Mouse (Mus musculus) layer of hippocampus, postnatal 25 days (tissue): Measurements from ENCODE around the gene Krt28. TPM values are rescaled to one million over a fixed set of nuclear protein-coding genes. Genes with fewer than 3 reads are reported as not detected.

ENCODE experiments used
- DNase-seq, 2 experiments: peaks; one replicate each; pipeline ENCODE4 v3.0.0; 2022; ENCODE audit warnings: mixed read lengths in 2 of 2, low spot score in 1 of 2; ENCODE audit errors: extremely low spot score in 1 of 2
- total RNA-seq, 2 experiments: library from RNA; stranded (reverse); gene quantifications; 2 replicates each; pipeline ENCODE4 v1.2.3; 2021

Gene Krt28
- under 1 TPM; 0.21 to 0.49 TPM for total RNA-seq

DNA sequence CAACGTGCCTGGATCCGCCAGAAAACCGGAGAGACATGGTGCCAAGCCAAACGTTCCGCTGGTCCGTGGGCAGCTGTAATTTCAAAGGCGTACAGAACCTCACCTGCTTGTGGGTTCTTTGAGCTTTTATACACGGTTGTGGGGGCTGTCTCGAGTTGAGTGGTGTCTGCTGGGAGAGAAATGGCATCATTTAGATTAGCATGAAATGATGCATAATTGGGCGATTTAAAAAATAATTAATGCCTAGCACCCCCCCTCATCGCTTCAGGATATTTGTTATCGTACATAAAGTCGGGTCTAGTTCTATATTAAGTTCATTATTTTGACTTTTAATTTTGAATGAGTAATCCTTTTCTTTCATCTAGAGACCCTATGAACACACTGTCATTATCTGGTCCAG is at the start of gene Krt28:
Krt28 (minus strand) TSS at position 101 of the 400 bp plus-strand sequence.
- no peak for DNase-seq

GRCm38 (mm10) chr11:99422159-99422558 is 47.5 kb upstream of the Krt28 start, which contains the start of gene Krt12:
Krt12 (minus strand) TSS chr11:99422259.
- DNase-seq = no peak

DNA sequence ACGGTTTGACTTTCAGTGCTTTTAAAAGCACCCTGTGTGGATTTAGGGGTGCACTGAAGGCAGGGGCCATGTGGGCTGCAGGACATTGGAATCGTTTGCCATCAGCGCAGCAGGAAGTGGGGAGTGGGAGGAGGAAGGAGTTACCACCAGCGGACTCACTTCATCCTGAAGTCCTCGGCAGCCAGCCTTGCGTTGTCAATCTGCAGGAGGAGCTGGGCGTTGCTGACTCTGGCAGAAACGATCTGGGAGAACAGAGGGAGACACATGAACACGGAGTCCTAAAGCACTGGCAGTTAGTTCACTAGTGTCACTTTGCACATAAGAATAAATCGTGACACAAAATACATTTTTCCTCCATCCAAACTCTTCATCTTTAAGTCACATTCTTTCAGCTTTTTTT is 45.9 kb upstream of the Krt28 start:
- no peak for DNase-seq

- no peak for DNase-seq
These were observed 43.1 kb upstream of the Krt28 start for GRCm38 (mm10) chr11:99417819-99418218.

DNA sequence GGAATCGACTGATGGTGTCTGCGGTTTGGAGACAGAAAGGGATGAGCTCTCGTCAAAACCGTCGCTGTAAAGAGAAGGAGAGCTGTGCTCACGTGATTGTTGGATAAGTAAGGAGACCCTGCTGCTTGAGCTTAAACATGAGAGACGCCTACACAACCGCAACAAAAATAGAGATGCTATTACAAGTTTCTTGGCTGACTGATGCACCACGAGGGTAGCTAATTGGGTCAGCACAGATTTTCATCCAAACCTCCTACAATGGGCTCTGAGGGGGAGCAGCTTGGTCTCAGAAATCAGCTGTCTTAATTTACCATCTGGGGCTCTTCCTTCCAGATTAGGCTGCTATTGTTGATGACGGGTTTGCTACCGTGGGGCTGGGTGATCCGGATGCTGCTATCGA is 42.2 kb upstream of the Krt28 start:
- DNase-seq = no peak

- DNase-seq = no peak
These were observed 39.9 kb upstream of the Krt28 start for GRCm38 (mm10) chr11:99414463-99415147.

GRCm38 (mm10) chr11:99413247-99413646 is 38.5 kb upstream of the Krt28 start:
- DNase-seq = peak in 1 of 2 experiments; percentile 59

DNA sequence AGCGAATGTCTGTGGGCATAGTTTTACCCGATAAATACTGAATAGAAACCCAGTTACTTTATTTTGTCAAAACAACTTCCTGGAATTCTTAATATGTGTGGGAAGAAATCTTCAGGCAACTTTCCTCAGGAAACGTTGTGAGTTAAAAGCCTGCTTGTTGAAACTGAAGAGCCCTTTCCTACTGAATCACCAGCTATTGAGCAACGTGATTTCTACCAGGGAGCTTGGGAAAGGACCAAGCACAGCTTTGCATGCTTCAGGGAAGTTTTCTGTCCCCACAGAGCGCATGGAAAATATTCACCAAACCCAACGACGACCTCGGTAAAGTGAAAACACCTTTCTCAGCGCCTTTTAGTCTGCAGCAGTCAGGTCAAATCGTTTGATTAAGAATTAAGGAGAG is 31.5 kb upstream of the Krt28 start:
- DNase-seq = no peak

DNA sequence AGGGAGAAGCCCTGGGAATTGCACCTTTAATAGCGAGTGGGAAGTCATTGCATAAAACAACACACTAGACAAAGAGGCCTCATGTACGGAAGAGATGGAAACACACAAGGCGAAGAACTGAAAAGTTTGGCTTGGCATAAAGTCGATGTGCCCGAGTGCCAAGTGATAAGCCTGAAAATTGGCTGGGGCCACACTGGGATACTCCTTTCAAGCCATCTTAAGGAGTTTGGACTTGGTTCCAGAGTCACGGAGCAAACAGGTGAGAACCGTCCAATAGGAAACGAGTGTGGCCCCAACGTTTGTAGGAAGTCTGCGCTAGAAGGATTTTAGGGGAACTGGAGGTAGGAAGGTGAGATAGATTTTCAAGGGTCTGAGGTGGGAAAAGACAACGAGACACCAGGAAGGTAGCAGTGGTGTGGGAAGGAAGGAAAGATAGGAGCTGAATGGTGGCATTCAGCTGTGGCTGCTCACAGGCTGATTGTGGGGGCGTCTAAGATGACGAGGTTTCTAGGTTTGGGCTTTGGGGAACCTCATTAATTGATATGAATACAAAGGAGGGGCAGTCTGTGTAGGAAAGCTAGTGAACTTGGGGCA is 25.4 kb upstream of the Krt28 start:
- DNase-seq = no peak

DNA sequence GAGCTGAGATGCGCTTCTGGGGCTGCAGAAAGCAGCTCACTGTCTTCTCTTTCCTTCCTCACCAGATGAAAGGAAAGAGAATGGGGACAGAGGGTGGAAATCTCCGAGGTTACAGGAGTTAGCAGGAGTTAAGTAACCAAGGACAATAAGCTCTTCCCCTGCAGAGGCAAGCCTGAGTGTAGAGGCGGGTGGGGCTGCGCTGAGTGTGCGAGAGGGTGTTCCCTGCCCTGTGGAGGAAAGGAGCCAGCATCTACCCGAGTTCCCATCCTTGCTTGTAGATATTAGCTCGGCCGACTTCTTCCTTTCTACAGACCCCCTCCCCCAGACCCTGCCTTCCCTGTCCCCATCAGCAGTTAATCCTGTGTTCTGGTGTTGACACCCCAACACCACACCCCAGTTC is 24.1 kb upstream of the Krt28 start:
- no peak for DNase-seq

- no peak for DNase-seq
These were observed 23.4 kb upstream of the Krt28 start for GRCm38 (mm10) chr11:99398084-99398483.

- no peak for DNase-seq
These were observed 22.0 kb upstream of the Krt28 start for GRCm38 (mm10) chr11:99396661-99397060.

DNA sequence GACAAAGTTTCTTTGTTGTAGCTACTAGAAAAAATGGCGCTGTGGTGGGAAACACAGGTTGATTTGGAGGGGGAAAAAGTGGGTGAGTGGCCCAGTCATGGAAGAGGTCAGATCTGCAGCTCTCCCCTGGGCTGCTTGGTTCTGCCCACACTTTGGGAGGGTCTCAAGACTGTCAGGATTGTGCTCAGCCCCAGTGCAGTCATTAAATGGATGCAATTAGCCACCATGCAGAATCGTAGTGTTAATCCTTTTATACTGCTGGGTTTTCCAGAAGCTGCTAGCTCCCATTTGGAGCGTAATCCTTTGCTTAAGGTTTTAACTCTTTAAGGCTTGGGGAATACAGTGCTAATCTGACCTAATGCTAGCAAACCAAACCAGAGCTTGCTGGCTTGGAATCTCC is 21.3 kb upstream of the Krt28 start:
- no peak for DNase-seq

DNA sequence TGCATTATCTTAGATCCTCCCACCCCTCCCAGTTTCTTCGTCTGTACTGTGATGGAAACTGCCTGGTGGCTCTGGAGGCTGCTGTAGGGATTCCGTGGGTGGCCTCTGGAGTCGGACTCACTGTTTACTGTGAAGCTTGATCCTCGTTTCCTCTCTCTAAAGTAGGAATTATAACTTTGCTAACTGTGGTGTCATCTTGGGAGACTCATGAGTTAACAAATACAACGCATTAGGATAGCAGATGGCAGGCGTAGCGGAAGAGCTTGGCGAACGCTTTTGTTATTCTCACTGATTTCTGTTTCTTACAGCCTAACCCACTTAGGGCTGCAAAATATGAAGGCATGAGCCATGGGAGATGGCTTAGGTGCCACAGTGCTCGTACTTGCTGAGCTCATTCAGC is 17.8 kb upstream of the Krt28 start:
- DNase-seq = no peak

DNA sequence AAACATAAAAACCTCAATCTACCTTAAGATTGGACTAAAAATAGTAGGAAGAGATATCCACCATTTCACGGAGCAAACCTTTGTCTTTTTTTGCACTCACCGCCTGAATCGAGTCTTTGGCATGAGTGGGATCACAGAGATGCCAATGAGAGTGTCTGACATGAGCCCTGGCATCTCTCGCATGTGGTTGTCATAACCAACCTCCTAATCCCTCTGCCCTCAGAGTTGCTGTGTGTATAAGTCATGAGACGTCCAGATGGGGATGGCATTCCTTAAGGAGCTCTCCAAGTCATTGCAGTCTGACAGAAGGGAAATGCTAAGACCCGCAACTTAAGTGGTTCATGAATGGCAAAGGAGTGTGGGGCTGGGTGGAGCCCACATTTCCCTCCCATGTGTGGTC is 16.7 kb upstream of the Krt28 start:
- DNase-seq = no peak

- no peak for DNase-seq
These were observed 16.2 kb upstream of the Krt28 start for GRCm38 (mm10) chr11:99390866-99391265.

DNA sequence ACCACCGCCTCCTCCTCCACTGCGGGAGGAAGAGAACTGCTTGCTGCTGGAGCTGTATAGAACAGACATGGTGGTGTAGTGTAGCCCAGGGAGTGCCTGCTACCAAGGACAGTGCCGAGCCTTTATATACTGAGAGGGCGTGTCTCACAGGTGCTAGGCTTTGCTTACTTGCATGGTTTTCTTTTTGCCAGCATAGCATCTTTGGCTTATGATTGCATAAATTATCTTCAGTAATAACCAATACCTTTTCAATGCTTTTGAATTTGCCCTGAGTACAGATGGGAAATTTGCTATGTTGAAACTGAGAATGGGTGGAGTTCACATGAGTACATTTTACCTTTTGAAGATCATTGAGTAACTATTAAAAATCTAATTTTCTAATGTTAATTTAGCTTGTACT is 14.6 kb upstream of the Krt28 start, which contains the start of gene Krt10:
Krt10 (minus strand) TSS at position 101 of the 400 bp plus-strand sequence.
- DNase-seq = no peak

DNA sequence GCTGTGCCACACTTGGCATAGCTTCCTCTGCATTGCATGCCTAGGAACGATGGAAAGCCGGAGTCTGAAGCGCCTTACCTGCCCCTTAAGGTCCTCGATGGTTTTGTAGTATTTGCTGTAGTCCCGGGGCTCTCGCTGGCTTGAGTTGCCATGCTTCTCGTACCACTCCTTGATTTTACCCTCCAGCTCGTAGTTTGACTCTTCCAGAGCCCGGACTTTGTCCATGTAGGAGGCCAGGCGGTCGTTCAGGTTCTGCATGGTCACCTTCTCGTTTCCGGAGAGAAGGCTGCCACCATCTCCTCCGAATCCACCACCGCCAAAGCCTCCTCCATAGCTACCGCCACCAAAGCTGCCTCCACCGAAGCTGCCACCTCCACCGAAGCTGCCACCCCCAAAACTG is 14.0 kb upstream of the Krt28 start:
- DNase-seq = no peak

DNA sequence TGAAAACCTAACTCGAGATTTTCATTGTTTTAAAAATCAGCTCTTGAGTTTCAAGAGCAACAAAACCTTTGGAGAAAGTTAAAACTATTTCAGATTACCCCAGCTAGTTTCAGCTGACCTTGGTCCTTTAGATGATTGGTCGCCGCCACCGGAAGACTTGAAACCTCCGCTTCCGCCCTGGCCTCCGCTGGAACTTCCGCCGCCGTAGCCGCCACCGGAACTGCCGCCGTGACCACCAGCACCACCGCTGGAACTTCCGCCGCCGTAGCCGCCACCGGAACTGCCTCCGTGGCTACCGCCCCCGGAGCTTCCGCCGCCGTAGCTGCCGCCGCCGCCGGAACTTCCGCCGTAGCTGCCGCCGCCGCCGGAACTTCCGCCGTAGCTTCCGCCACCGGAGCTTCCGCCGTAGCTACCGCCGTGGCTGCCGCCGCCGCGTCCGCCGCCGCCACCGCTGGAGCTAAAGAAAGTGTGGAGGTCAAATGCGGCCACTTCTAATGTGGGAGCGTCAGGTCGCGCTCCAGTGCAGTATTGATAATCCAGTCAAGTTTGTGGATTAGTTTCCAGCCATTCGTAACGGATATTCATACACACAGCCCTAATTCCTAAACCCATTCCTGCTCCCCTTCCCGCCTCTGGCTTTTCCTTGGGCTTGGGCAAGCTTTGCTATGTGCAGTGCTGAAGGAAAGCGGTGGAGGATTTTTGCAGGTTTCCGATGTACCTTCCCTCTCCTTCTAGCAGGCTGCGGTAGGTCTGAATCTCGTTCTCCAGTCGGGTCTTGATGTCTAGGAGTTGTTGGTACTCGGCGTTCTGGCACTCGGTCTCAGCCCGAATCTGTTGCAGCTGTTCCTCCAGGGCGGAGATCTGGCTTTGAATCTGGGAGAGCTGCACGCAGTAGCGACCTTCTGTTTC is 11.4 kb upstream of the Krt28 start:
- DNase-seq = peak; percentile 73 to 76

DNA sequence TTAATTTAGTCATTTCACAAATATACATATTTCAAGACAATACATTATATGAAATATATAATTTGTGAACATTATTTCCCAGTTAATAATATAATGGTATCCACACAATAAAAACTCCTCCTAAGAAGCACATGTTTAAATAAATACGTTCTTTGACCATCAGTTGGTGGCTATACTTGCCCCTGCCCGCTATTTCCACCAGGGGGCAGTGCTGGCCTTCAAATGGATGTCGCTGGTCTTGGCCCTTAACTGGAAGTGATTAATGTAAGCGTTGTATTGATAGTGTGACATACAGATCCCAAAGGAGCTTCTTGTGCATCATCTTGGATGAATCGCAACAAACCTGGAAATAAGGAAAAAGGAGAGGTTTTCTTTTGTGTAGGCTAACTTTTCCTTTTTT is 4.9 kb upstream of the Krt28 start:
- DNase-seq = peak; percentile 61 to 84

DNA sequence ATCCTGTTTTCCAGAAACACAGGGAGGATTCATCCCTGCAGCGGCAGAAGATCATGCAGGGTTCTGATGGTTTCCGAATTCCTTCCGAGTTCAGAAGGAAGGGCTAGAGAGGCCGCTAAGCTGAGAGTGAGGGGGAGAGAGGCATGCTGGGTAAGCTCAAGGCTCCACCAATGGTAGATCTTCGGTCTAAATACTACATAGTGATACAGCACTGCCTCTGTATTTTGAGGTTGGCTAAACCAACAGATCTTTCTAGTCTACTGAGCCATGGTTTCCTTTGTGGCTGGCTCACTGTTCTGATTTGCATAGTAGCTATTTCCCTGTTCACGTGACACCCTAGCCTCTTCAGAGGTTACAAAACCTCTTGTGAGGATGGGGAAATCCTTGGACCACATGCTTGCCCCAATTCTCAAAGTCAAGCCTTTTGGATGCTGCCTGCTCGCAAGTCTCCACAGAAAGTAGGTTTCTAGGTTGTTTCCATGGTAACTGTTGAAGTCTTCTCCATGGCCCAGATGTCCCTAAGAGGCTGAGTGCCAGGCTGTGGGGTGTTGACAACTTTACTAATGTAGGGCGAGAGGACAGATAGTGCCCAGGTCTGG is 4.8 kb downstream of the Krt28 start:
- peak in 1 of 2 experiments; percentile 30 for DNase-seq
